Mouse (Mus musculus) embryo, embryonic 10 days (tissue): ENCODE measurements around the gene Tmem17.
A peak's percentile ranks its signal among the peaks of the same experiment; 100 is the strongest.

Experiments used
- DNase-seq: peaks from one replicate; pipeline ENCODE4 v3.0.0-alpha.2; 2015; ENCODE audit warnings: low spot score

Tmem17 gene

DNA sequence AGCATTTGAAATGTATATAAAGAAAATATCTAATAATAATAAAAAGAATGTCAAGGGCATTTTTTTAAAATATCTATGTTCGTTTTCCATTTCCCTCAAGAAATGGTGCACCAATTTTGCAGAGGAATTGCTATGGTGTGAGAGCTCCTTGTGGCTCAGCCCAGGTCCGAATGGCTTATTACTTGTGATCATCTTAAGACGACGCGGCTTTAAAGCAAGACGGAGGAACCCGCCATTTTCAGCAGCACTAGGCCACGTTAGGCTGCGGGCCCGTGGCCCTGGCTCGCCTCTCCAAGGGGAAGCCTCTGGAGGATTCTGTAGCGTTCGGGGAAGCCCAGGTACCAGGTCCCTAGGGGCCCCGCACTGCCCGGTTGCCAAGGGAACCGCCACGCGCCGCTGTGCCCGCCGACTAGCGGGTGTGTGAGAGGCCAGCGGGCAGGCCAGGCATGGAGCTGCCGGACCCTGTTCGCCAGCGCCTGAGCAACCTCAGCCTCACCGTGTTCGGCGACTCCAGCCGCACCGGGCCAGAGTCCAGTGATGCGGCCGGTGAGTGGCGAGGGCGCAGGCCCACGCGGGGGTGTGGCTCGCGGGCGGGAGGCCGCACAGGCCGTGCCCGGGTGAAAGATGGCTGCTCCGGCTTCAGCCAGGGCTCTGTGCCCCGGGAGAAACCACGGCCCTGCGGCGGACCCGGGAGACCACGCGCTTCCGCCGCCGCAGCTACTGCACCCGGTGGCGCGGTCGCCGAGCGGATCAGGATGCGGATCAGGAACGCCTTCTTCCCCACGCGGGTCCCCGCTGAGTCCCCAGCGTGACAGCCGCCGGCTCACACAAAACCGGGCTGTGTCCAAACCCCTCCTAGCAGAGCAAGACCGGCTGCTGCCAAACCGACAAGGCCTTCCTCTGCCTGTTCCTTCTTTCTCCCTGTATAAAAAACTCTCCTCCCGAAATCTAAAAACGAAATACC lies at the start of gene Tmem17:
Gene Tmem17, plus strand, starts transcription at position 51 of the 964 bp plus-strand sequence.
- peak; percentile 74 for DNase-seq

DNA sequence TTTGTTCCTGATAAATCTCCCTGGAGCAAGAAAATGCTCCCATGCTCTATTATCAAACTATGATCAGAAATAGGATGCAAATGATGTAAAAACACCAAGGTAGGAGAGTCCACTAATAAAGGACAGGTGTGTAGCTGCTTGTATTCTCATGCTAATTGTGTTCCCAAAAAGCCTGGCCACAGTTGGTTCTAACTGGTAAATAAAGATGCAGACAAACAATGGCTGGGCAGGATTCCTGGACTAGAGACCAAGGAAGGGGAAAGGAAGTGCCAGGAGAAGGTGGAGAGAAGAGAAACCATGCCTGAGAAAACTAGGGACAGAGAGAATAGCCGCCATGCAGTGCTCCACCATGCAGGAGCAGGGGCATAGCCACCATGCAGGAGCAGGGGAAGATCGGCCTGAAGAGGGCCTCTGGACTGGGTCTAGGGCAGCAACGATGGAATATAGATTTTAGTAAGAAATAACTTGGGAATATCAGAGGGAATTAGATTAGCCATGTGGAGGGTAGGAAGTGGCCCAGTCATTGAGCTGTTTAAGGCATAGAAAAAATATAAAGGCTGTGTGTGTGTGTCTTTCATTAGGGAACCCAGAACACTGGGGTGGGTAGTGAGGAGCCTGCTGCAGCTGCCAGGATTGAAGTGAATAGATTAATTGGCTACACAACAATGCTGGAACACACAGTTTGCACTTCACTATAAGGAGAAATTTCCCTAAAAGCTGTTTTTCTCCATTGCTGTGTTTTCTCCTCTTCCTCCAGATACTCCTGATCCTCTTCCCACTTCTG lies 31.9 kb upstream of the Tmem17 start:
- no peak for DNase-seq

DNA sequence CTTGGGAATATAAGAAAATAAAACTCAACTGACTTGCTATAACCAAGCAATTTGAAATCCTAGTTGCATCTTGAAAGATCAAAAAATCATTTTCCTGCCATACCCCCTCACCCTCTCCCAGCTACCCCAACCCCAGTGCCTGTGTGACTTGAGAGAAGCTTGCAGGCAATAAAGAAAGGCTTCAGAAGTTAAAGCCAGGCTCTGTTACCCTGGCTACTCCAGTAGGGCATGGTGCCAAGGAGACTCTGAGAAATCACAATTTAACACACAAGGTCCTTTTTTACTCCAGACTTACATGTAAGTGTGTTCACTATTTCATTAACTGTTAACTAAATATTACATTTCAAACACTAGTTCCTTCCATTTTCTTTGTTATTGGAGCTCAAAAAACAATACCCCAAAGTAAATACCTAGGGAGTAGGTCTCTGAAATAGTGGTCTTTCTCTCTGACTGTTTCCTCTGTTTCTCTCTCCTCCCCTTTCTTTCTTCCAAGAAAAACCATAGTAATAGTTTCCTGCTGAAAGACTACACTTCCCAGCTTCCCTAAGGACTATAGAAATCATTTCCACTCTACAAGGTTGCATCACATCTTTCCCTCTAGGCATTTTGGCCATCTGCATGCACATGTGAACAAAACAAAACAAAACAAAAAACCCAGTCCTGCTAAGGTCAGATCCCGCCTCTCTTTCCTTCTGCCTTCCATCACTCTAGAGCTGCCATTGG lies 30.1 kb upstream of the Tmem17 start:
- no peak for DNase-seq

DNA sequence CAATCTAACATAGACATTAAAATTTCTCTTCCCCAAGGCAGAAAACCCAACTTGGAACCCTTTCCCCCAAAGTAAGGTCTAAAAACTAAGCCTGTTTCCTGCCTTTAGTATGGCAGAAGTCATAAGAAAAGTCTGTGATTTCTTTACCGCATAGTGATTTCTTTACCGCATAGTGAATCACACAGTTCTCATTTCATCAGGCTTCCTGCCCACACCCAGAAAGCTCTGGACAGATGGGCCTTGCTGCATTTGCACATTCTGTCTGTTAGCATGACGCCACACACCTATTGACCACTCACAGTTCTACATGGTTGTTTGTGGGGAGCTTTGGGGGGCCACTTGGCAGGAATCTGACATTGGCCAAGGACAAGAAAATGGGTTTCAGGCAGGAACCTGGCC lies 29.5 kb upstream of the Tmem17 start:
- no peak for DNase-seq

DNA sequence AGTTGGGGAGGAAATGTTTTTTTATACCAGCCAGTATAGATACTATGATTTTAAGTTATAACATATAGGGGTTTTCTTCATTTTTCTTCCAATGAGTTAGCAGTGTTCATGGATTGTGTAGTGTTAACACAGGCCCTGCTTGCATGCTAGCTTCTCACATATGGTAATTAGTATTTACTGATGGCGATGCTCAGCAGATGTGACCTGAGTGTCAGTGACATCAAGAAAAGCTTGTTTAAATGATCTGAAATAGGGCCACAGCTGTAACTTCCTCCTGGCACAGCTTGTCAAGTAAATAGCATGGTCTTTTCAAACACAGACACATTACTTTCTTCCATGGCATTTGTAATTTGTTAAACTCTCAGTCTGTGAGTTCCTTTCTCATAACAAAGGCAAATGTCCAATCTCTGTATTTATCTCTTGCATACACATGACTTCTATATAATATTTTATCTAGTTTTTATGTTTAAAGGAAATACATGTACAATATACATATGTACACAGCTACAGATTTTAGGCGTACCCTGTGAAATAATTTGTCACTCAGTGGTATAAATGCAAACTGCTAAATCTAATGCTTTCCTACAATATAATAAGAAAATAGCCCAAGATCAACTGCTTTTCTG lies 18.1 kb upstream of the Tmem17 start:
- DNase-seq, result no peak

DNA sequence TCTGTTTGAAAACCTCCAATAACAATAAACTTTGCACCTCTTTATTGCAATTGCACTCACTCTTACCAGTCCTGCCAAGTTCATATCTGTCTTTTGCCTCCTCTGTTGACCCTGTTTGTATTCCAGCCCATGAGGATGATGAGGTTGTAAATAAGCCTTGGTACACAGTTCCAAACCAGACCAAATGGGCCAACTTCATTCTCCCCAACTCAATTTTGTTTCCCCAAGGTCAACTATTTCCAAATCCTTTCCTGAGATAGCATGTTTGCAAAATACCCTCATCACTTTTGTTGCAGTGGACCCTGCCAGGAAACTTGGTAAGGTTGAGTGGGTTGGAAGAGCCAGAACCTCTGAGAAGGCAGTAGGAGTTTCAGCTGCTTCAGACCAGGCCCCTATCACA lies 16.9 kb upstream of the Tmem17 start:
- no peak for DNase-seq

DNA sequence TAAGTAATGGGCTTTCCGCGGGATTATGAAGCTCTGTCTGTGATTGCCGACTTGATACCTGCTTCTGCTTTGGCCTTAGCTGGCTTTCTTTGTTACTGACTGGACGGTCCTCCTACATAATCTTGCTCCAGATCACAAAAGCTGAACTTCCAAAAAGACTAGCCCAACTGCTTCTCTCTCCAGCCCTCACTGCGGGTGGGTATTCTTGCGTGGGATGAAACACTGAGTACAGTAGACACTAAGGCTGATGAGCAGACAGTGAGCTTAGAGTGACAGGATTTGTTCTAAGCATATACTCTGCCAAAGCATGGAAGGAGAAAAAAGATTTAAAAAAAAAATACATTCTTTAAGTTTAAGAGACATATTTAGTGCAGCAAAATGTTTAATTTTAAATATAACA lies 12.5 kb upstream of the Tmem17 start:
- no peak for DNase-seq

DNA sequence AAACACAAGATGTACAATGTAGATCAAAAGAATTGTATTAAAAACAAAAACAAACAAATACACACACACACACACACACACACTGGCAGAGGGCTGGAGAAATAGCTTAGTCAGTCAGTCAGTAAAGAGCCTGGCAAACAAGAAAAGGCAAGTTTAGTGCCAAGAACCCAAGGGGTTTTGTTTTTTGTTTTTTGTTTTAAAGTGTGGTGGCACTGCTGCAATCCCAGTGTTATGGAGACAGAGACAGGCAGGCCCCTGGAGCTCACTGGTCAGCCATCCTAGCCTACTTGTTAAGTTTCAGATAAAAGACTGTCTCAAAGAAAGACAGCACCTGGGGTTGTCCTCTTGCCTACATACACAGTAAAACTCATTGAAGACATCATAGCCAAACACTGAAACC lies 12.0 kb upstream of the Tmem17 start:
- DNase-seq, result no peak

DNA sequence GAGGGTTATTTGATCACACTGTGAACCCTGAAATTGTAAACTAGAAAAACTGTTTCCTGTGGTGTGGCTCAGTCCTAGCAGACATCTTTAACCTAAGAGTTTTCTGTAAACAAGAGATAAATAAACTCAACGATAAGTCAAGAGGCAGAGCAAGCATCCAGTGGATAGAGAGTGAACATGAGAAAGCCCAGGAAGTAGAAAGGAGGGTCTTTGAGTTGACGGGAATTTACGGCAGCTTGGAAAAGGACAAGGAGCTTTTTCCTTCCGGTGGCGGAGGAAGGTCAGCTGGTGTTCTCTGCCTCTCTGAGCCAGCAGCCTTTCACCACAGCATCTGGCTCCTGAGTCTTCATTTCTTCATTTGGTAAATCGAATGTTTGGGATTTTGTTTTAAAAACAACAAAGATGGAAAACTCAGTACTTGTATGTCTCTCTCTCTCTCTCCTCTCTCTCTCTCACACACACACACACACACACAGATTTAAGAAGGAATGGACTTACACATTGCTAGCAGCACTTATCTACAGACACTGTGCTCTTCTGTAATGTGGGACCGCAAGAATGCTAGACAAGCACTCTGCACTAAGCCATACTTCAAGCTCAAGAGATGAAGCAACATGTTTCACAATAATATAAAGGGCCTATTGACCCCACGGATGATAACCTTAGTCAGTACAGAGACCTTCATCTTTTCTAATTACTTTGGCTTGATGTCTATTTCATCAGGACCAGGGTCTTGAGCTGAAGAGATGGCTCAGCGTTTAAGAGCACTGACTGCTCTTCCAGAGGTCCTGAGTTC lies 10.9 kb upstream of the Tmem17 start:
- no peak for DNase-seq

DNA sequence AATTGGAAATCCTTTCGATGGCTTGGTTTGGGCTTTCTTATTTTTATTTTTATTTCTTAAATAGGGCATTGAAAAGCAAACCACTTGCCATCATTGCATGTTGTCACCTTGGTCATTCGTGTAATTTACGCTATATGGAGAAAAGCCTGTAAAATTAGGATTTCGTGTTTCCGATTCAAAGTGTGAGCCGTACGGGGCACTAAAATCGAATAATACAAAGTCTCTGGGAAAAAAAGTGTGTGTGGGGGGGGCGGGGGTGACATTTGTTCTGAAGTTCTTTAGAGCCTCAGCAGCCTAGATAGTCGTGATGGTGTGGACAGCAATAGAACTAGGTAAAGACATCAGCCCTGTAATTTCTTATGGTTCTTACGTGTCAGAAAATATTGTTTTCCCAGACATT lies 1.2 kb downstream of the Tmem17 start:
- no peak for DNase-seq

DNA sequence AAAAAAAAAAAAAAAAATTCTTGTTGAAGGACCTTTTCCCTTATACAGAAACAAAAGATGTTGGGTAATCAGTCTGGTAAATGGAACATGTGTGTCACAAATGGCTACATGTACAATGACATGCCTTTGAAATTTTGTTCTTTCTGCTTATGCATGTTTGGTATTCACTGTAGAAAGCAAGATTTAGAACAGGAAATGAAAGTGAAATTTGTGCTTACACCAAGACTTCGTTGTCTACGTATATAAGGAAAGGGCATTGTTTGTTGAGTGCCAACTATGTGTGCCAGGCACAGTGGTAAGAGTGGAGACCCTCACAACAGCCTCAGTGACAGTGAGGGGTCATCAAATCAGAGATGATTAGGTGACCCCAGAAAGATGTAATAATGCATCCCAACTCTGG lies 3.2 kb downstream of the Tmem17 start:
- DNase-seq, result no peak

DNA sequence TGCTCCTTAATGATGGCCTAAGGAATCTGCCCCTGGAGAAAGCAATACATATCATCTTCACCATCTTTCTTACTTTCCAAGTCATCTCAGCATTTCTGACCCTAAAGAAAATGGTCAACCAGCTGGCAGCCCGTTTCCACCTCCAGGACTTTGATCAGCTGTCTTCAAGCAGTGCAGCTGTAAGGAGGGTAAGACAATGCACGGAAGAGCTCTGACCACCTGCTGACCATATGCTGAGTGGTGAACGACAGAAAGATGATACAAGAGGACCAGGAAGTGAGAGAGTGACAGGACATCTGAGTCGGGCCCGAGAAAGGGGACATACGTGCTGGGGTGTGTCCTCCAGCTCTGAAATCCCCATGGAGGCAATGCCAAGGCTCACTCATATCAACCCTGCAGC lies 6.6 kb downstream of the Tmem17 start:
- DNase-seq, result no peak

DNA sequence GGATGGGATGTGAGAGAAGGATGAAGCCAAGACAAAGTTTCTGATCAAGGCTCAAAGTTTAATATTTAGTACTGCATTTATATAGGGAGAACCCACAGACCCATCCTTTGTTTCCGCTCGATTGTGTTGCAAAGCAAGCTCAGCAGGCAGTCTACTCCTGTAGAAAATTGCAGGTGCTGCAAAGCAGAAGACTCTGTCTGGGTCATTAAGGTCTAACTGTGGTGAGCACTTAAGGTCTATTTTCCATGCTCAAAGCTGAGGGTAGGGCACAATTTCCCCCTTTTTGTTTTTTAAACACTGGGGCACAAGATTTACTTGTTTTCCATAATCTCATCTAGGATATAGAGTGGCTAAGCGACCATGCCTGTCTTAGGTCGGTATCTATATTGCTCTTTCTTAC lies 8.4 kb downstream of the Tmem17 start:
- DNase-seq, result no peak

DNA sequence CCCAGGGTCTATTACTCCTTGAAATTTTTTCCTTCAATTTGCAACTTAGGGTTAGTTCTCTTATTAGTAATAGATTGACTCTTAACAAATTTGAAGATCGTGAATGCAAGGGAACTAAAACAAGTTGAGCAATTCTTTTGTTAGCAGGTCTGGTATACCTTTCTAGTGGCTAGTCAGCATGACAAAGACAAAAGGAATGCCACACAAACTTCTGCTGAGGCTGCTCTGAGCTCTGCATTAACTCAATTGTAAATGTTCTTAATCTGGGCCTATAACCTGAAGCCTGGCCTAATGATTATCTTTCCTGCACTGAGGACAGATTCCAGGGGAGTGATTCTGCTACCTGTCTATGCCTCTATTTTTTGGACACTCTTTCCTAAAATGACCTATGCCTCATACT lies 12.7 kb downstream of the Tmem17 start:
- DNase-seq, result no peak

DNA sequence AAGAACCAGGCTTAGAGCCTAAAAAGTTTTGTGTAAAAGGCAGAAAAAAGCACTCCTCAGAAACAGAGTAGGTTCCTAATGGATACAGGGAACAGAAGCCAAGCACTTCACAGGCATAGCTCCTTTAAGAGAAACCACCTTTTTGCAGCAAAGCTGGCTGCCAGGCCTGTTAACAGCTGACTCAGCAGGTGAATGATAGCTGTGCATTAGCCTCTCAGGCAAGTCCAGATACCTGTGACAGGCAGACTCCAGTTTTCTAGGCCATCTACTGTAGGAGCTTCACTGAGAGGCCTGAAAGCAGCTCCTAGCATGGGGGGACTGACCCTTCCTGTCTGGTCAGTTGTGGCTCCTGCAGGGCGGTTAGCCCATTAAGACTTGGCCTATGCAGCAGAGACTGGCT lies 28.7 kb downstream of the Tmem17 start:
- no peak for DNase-seq

DNA sequence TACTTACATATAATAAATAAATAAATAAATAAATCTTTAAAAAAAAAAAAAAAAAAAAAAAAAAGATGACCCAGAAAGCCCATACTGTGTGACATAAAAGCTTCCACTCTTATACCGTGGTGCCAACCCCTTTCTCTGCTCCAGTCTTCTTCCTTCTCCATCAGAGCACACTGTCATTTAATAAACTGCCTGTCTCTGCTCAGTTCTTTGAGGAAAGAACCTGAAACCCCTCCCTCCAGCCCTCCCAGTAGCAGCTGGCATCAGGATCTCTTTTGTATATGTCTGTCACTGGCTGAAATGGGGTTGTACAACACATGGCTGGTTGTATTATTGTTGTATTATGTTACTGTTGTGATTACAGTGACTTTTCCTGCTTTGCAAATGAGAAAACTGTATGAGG lies 48.2 kb downstream of the Tmem17 start:
- no peak for DNase-seq

DNA sequence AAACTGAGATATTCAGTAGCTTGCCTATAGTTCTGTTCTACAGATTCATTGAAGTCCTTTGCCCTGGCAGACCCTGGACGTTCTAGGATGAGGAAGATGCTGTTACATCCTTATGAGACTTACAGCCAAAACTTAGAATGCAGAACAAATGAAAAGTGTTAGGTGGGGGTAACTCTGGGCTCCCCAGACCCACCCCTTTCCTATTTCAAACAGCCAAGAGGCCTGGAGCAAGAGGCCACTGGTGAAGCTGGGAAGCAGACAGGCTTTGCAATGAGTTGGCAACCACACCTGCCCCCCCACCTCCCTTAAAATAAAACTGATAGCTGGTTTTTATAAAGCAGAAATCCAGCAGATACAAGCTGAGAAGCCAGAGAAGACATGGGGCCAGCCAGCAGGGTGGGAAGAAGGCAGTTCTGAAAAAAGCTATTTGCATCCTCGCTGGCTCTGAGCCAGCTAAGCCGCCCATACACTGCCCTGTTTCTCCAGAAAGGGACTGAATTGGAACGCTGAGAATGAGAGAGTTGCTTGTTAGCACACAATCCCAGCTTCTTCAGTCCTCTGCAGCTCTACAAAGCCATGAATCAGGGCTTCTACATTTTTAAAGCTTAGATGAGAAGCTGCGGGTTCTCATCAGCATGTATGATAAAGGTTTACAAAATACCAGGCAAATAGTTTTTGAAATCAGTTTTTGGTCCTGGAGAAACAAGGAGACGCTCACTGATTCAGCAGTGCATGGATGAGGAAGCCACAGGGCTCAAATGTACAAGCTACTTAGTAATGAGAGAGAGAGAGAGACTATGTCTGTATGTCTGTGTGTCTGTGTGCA lies 48.8 kb downstream of the Tmem17 start:
- no peak for DNase-seq

DNA sequence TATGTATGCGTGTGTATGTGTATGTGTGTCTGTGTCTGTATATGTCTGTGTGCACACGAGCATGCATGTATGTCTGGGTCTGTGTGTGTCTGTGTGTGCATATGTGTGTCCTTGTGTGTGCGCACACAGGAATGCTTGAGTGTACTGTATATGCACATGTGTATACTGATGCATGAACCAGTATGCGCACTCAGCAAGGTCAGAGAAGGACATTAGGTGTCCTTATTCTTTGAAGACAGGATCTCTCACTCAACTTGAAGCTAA lies 49.4 kb downstream of the Tmem17 start:
- DNase-seq, result no peak

DNA sequence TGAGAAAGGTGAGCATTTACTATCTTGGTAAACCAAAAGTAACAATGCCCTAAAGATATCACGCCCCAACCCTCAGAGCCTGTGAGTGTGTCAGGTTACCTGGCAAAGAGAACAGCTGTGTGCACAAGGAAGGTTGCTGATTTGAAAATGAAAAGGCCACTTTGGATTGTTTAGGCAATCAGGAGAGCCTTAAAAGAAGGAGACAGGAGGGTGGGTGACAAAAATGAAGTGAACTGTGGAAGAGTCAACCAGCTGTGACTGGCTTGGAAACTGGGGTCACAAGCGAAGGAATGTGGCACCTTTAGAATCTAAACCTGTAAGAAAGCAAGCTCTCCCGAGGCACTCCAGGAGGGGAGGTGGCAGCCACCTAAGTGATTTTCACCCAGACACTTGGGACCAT lies 51.8 kb downstream of the Tmem17 start:
- DNase-seq, result no peak

DNA sequence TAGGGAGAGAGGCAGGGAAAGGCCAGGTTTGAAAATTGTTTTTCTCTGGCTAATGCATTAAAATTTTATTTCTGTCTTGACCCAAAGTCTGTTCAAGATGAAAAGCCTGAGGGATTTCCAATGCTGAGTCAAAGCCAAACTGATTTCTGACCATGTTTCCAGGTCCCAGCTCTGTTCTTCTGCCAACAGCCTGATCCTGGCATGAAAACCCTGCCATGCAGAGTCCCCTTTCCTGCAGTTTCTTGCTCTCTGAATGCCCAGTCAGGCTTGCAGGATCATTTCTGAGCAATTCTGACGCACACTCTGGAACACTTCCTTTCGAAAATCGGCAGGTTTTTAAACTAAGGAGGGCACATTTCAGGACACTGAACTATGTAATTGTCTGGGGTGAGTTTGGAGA lies 52.8 kb downstream of the Tmem17 start:
- no peak for DNase-seq
